8 mouse cellular contexts compared by ENCODE assay signal in genomic region chr12:73584610-73585240, GRCm38 (mm10). TPM values are rescaled to one million over a fixed set of nuclear protein-coding genes. Genes with fewer than 3 reads are reported as not detected.
DNase-seq lines count a peak whose midpoint lies in the region; ATAC-seq and TF ChIP-seq lines count a peak whose summit lies in the region.

Gene Prkch, plus strand, starts transcription at chr12:73584796.

- no peaks in the 10 kb centered on the region for H3K9me3 ChIP-seq in hindbrain, postnatal 0 days (ENCODE audit: low read length)

- WGBS in hindbrain, postnatal 0 days = under 1% methylated on average over 55 of the region's 61 CpGs
- WGBS in macrophage (ENCODE audit: missing documents) = under 1% methylated on average over 41 of the region's 61 CpGs

- no peaks in the 10 kb centered on the region for H3K36me3 ChIP-seq in hindbrain, postnatal 0 days (ENCODE audit: insufficient read depth, low read length)
- H3K36me3 ChIP-seq in macrophage (ENCODE audit: inconsistent target) = no peaks in the 10 kb centered on the region

- H3K4me1 ChIP-seq in hindbrain, postnatal 0 days (ENCODE audit: insufficient read depth, low read length) = 0 out of 2 replicates have a peak, but pooled peaks cover 5% of the 10 kb centered on the region

- peak; percentile 88 for DNase-seq in Muller cell, postnatal 12 days (ENCODE audit: inconsistent ontology term)
- DNase-seq in cerebellum, postnatal 4 days (ENCODE audit: low spot score in 2 of 2) = peak; percentile 57 to 63
- peak; percentile 81 for DNase-seq in gastrocnemius, postnatal 14 days
- peak; percentile 85 for DNase-seq in hindbrain, postnatal 0 days (ENCODE audit: low spot score)
- peak; percentile 23 to 24 for DNase-seq in left cerebral cortex, adult 8-10 months (ENCODE audit: low spot score in 2 of 2)
- peak; percentile 93 for DNase-seq in retina, postnatal 1 day
- DNase-seq in thymus, postnatal 36 days = peak; percentile 91 to 94

- peak; percentile 58 for TF ChIP-seq CTCF in hindbrain, postnatal 0 days (IDR thresholded peaks at IDR 0.05; ENCODE audit: low read depth)

- peak within 1 kb of the TSS; percentile 64; the same call in 1 of the 2 replicates for H3K27ac ChIP-seq in hindbrain, postnatal 0 days
- peak within 1 kb of the TSS; percentile 54 for H3K27ac ChIP-seq in macrophage

- peaks cover 44% of the 10 kb centered on the region for H3K79me2 ChIP-seq in macrophage (ENCODE audit: inconsistent target)

- intact Hi-C loops in gastrocnemius, postnatal 14 days (cut with DNase I; ENCODE audit: low total_unique reads) = no loop called here

- peak within 1 kb of the TSS; percentile 66 for H3K9ac ChIP-seq in hindbrain, postnatal 0 days (replicated peaks; ENCODE audit: low read length)

- ATAC-seq in hindbrain, postnatal 0 days = peak; percentile 88

- peak within 1 kb of the TSS; percentile 95 for H3K4me2 ChIP-seq in hindbrain, postnatal 0 days (ENCODE audit: low read depth, low read length)

- H3K4me3 ChIP-seq in hindbrain, postnatal 0 days (ENCODE audit: low read length) = peak within 1 kb of the TSS; percentile 74
- H3K4me3 ChIP-seq in macrophage (ENCODE audit: inconsistent target) = peak within 1 kb of the TSS; percentile 91

- peaks cover 11% of the 10 kb centered on the region; the same call in 1 of the 2 replicates for H3K27me3 ChIP-seq in hindbrain, postnatal 0 days (ENCODE audit: insufficient read depth, low read length)

RNA-seq across cellular contexts. Expression of gene Prkch, which starts in this region (rescaled TPM):
- total RNA-seq in gastrocnemius, postnatal 14 days (2021) = 10 to 100 TPM in 1 of 2 experiments, 1 to 10 TPM in 1; 9.0 to 12.5 TPM
- 10.9 and 16.1 TPM in 2 replicates for total RNA-seq in hindbrain, postnatal 0 days (2014; rRNA removed)
- 5.4 and 6.1 TPM in 2 replicates for polyA plus RNA-seq in hindbrain, postnatal 0 days (2015; fragmentation: Nextera tagmentation; extraction: Ambion mirVana)
- 10 to 100 TPM; 11.2 to 13.2 (median 12.5) TPM for total RNA-seq in left cerebral cortex, adult 8-10 months (2022)
- total RNA-seq in macrophage (2018; cell fraction: chromatin; rRNA removed) = 100 to 1,000 TPM in 18 of 26 experiments, 10 to 100 TPM in 8; 25.8 to 187 (median 153) TPM
- 10 to 100 TPM; 34.1 to 62.5 (median 56.8) TPM for total RNA-seq in macrophage (2018; cell fraction: cytosol; rRNA removed)
- 100 to 1,000 TPM in 7 of 26 experiments, 10 to 100 TPM in 19; 23.4 to 142 (median 85.8) TPM for total RNA-seq in macrophage (2018; cell fraction: nucleus; rRNA removed)
- 34.7 to 50.3 TPM (median 37.2 TPM) in 3 replicates for polyA plus RNA-seq in macrophage (2018)

Comparison
In these comparisons a context has a peak if more than half of its experiments do, and no peak if none do; other contexts are left out.
1. Peak in every context shown above with its lines: DNase-seq, ATAC-seq, H3K4me3 ChIP-seq and H3K27ac ChIP-seq.
2. DNase-seq: peak in every context shown above with its lines; median percentile 93 in retina, postnatal 1 day; 92 in thymus, postnatal 36 days; 88 in Muller cell, postnatal 12 days; 85 in hindbrain, postnatal 0 days; 81 in gastrocnemius, postnatal 14 days; 60 in cerebellum, postnatal 4 days; 24 in left cerebral cortex, adult 8-10 months.